Mouse (Mus musculus): Measurements from ENCODE around the gene Pdcd11.

DNA sequence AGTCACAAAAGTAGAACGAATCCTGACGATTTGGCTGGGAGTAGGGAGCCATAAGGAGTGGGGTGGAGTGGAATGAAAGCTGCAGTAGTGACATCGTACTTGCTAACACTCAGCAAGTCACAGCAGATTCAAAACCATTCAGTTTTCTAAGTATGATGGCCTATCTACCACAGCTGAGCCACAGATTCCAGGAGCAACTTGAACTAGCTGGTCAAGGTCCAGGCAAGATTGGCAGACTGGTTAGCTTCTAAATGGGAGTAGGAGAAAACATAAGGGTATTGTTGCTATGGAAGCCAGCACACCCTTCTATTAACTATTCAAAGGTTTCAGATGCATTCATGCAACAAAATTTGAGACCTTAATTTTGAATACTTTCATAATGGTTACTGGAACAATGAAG lies 2.3 kb upstream of the Pdcd11 start:
- TF ChIP-seq HCFC1 (IDR thresholded peaks at IDR 0.05; ENCODE audit: borderline replicate concordance, insufficient read depth, low read length): no peak
- TF ChIP-seq ZNF384 (IDR thresholded peaks at IDR 0.05; ENCODE audit: low read depth, low read length): no peak
- no peak for TF ChIP-seq CHD2 (IDR thresholded peaks at IDR 0.05; ENCODE audit: low read depth, low read length)
